Mouse (Mus musculus) embryo, embryonic 11 days (tissue): Measurements from ENCODE around the gene Bach2.

Experiments used
- DNase-seq: peaks from one replicate; pipeline ENCODE4 v3.0.0-alpha.2; 2015

Bach2 gene

DNA sequence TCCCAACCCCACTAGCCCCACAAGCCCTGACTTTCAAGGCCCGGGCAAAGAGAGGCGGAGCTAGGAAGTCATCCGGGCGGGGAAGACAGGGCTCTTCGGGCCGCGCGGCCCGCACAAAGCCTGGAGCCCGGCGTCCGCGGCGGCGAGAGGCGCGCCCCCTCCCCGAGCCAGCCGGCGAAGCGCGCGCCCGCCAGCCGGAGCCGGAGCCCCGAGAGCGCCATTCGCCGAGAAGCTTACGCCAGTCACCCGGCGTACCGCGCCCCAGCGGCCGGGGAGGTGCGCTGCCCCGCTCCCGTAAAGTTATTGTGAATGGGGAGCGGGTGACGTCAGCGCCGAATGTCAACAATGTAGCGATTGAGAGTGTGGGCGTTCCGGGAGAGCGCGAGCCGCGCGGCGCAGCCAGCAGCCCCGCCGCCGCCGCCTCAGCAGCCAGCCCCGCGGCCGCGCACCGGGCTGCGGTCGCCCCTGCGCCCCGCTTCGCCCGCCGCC, at the start of gene Bach2:
Bach2 (plus strand) TSS at position 439 of the 489 bp plus-strand sequence.
- DNase-seq: peak; percentile 96

DNA sequence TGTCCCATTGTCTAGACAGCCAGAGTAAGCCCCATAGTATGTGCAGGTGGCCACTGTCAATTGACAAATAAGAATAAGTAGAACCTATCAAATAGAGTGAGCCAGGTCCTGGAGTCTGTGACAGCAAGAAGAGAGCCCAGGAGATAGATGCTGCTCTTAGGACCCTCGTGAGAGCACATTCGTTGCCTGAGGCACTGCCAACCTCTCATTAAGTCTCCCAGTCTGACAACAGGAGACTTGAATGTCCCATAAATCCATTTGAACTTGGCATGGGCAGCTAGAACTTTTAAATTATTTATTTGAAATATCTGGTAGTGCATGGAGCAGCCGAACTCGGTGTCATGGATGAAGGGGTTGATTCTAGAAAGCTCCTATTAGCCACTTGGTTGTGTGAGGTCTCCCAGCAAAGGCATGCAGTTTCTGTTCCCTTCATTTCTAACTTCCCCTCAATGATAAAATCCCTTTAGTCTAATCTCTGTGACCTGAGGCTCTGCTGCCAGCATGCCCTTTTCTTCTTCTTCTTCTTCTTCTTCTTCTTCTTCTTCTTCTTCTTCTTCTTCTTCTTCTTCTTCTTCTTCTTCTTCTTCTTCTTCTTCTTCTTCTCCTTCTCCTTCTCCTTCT, 49.1 kb upstream of the Bach2 start:
- DNase-seq: no peak

DNA sequence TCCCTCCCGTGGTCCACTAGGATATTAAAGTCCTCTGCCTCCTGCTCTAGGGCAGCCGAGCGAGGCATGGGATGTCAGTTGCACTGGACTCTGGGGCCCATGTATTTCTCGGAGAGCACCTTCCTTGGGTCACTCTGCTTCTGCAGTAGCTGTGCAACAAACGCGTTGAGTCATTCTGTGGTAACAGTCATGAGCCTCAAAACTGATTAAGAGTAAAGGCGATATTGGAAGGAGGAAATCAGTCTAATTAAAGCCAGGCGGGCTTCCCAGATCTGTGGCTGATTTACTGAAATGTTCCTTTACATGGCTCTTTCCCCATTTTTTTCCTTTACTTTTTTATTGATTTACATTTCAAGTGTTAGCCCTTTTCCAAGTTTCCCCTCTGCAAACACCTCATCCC, 48.1 kb upstream of the Bach2 start:
- no peak for DNase-seq

DNA sequence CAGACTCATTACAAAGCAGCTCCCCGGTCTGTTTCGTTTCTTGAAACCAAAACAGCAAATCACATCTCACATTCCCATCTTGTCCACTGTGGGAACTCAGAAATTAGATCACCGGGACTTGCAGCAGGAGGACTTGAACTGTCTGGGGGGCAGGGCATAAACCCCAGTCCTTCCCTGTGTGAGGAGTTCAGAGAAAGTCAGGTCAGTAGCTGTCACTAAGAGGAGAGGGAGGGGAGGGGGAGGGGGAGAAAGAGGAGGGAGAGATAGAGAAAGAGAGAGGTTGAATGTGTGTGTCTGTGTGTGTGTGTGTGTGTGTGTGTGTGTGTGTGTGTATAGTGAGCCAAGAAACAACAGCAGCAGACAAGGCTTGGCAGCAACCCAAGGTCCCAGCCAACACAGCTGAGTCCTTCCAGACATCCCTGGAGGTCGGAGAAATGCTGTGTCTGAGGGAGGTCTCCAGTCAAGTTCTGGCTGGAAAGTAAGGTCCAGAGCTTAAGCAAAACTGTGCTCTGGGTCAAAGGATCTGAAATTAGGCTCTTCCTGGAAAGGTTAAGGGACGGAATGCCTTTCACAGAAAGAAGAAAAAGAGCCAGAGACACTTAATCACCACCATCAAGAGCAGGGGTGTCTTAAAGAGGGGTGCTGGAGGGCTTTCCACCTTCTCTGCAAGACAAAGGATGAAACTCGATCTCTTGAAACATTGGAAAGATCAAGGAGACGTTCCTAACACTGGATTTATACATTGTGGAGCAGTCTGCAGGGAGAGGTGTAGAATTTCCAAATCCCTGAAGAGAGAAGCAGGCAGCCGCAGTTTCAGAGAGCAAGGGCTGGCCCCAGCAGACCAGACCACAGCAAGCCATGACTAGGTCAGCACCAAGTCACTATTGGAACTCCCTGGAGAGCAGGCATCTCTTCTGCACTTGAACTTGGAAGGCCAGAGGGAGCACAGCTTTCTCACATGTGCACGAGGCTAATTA, 42.4 kb upstream of the Bach2 start:
- peak; percentile 59 for DNase-seq

DNA sequence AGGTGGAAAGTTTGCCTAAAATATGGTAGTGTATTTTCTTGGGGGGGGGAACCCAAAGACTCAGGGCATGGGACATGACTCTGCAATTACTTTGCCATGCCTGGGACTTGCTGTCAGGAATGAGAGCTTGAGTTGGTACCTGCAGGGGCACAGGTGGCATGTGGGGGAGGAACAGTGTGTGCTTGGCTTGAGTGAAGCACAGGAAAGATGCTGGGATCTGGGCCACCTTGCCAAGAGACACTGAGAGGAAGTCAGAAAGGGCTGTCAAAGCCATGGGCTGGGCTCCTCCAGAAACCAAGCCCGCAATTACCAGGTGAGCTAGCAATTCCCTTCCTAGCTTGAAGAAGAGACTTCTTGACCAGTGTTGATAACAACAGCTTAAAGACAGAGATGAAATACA, 40.6 kb upstream of the Bach2 start:
- DNase-seq: no peak

DNA sequence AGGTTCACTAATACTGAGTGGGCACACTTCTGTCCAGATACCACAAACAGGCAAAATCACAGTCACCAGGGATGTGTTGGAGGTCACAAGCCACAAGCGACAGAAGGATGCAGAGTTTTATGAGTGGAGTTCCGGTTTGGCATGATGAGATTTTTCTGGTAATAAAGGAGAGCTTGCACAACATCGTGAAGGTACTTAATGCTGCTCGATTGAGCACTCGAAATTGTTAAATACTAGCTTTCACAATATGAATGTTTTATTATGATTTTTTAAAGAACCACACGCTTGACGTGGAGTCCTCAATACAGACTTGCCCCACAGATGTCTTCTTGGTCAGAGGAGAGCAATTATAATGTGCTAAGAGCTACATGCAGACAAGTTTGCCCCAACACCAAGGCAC, 40.0 kb upstream of the Bach2 start:
- no peak for DNase-seq

DNA sequence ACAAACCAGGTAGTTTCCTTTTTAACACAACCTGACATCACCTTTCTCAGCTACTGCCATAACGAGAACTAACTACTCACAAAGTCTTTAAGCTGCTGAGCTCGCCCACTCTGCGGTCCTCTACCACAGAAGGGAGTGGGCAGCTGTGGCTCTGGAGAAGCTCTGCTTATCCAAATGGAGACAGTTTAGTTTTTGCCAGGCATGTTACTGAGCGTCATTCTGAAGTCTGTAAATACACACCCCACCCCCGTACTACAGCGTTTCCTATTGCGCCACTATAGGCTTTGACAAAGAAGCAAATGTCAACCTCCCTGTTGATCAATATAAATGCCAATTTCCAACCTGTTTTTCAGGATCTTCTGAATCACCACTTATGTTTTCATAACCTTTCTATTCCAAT, 39.4 kb upstream of the Bach2 start:
- no peak for DNase-seq

DNA sequence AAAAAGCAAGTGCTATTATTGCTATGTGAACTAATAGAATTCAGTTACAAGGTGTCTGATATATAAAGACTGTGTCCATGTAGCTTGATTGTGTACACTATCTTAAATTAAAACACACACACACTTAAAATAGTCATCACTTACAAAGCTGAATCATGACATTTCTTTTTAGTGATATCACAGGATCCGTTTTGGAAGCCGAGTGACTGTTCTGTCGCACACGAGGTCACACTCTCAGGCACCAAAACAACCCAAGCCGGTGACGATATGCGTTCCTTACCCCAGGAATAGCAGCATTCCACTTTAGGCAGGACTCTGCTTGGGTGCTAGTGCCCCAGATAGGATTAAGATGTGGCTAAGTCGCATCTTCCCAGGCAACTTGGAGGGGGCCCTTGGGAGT, 37.5 kb upstream of the Bach2 start:
- DNase-seq: no peak

DNA sequence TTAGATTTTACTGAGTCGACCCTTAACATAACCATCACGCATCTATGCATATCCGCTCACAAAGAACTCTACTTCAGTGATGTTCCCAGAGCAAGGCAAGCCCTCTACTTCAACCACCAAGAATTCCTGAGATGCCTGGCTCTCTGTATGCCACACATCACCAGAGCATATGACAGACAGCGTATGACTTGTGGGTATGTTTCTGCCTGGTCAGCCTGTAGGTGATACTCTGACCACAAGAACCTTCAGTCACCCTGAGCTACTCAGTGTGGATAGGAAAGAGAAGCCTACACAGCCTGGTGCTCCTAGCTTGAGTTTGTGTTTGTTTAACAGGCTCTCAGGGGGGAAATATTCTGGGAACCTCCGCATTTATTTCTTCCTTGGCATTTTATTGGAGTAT, 36.2 kb upstream of the Bach2 start:
- DNase-seq: no peak

DNA sequence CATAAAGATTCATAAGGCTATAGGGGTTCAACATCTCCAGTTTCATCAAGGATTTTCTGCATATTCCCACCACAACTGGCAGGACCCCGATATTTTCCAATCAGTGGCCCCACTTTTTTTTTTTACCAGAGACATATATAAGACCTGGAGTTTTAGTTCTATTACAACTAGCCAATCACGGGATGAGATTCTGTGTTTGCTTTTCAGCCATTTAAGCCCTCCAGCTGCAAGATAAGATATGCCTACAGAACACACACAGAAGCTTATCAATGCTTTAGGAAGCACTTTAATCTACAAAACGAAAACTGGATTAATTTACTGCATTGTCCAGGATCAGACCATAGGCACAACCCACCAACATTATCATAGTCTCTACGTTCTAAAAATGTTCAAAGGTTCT, 33.8 kb upstream of the Bach2 start:
- DNase-seq: no peak

DNA sequence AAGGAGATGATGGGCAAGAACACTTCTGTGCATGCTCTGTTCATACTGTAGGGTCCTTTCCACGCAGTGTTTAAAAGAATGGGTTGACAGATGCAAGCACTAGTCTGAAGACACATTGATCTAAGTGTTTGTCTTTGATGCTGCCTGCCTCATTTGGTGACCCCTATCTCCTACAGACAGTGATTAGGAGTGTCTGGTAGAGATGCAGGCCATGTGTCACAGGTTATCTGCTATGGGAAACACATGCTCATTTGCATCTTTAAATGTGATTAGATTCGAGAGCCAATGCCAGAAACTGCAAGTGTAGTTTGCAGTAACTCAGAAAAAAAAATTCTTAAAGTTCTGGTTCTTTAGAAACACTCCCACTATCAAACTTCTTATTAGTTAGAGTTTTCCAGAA, 32.8 kb upstream of the Bach2 start:
- DNase-seq: no peak

DNA sequence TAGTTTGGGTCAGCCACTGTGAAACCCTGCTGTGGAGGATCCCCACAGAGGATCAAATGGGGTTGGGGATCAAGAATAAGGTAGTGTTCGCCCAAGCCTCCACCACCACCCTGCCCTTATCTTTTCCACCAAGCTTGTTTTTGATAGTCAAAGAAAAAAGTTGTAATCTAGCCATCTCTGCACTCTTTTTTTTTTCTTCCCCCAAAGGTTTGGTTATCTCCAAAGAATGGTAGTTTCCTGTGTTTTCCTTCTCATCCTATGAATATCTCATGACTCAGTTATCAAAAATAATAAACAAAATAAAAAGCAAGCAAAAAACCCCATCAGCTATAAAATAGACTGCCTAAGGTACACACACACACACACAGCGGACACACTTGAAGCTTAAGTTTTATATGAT, 28.6 kb upstream of the Bach2 start:
- no peak for DNase-seq

DNA sequence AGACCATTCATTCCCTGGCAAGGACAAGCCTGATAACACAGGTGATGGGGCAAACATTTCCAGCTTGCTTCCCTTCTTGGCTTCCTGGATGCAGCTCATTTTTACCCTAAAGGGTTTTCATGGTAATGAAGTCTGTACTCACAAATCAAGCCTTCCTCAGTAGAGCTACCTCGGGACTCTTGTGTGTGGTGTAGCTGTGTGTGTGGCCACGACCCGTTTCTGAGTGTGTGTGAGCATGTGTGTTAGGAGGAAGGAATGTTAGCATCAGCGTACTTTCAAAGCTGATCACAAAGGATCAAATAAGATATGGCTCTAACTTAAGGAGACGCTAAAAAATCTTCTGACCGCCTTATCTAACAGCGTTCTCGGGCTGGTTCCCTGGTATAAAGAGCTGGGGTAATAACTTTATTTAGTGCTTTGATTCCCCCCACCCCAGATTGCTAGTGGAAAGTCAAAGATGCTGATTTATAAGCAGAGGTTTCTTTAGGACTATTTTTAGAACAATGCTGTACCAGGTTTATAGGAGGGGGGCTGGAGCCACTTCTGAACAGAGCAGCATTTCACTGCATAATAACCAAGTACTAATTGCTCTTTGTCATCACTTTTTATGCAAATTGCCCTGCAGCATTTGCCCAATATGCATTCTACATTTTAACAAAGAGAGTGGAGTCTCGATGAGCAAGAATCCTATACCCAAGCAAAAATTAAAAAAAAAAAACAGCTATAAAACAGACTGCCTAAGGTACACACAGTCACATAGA, 28.0 kb upstream of the Bach2 start:
- no peak for DNase-seq

DNA sequence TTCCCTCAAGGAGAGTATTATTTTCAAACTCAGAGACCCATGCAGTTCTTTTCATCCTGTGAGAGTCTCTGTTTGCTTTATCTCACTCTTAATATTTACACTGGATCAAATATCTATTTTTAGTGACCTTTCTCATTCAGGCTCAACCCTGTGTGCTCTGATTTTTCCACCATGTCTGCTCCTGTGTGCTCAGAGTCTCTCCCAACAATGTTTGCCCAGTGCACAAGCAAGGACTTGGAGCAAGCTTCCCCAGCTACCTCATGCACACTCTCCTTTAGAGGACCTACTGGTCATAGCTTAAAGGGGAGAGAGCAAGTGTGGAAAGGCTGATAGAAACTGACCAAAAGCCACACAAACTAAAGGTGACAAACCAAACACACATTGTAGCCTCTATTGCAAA, 26.0 kb upstream of the Bach2 start:
- DNase-seq: no peak

DNA sequence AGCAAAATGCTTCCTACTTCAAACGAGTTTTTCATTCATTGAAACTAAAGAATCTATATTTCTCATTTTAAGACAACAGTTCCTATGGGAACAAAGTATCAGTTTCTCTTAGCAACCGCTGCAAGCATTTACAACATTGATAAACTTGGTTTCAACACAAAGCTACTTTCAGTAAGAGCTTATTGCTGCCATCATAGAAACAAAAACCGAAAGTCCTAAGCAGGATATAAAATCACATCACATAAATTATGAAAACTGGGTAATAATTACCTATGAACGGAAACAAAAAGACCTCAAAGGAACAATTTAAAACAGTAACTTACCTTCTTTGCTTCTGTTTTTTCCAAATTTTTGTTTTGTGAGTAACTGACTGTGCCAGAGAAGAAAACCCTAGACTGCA, 22.1 kb upstream of the Bach2 start:
- DNase-seq: no peak

DNA sequence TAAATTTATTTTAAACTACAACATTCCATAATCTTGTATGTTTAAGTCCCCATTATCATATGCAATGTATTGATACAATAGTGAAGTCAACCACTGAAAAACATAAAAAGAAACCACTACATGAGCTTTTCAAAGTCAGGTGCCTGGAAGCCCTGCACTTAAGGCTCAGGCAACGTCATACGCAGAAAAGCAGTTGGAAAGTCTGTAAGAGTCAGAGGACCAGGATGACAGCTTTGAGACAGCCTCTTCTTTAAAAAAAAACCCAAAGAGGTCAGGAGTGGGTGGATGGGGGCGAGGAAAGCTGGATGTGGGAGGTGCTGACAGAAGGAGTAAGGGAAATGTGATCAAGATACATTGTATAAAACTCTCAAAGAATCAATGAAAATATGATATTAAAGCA, 21.6 kb upstream of the Bach2 start:
- no peak for DNase-seq

DNA sequence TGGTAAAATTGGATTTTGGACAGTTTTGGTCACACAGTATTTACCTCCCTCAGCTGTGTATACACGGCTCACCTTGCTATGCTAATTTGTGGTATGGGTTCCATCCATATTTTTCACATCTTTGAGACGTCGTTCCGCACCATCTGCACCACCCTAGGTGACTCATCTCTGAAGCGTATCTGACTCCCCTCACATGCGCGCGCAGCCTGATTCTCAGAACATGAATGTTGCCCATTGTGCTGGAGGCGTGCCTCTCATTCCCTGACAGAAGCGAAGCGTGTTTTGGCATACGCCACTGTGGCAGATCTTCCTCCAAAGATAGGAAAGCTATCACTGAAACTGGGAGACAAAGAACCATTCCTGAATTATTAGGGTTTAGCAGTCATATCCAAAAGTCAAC, 21.0 kb upstream of the Bach2 start:
- DNase-seq: no peak

DNA sequence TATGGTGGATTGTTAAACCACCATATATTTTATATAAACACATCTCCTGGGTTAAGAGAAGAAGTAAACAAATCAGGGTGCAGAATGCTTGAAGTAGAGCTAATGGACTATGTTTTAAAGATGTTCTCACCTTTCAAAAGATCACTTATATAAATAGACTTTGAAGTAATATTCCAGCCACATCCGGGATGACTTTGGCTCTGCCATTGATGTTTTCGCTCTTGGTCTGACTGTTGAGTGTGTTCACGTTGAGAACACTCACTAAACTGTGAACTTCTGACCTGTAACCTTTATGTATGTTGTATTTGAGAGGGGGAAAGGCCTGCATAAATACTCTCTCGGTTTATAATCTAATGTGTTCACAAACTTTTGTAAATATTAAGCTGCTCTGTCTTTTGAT, 20.2 kb upstream of the Bach2 start:
- DNase-seq: no peak

DNA sequence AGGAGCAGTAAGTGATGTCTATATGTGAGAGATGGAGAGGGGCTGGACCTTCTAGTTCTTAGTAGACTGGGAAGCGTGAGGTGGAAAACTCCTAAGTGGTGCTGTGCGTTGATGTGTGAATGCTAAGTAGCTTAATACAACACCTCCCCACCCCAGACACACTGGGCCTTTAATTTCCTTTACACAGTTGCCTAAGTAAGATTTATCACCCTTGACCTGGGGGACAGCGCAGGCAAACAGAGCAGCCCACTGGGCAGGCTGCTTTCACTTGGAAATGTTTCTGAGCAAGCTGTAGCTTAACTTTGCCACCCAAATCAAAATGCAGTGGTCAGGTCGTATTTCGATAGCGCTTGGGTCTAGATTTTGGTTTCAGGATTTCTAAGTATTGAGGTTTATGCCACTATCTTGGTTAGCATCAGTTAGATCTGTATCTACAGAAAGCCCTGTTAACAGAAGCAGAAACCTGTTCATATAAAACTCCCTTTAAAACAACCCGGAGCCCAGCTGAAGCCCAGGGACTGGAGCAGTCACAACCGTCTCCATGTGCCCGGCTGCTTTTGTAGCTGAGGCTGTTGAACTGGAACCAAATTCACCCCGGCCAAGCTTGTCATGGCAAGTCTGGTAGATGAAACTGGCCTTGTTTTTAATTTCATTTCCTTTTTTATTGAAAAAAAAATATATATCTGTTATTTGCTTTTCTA, 19.0 kb upstream of the Bach2 start:
- DNase-seq: peak; percentile 61

DNA sequence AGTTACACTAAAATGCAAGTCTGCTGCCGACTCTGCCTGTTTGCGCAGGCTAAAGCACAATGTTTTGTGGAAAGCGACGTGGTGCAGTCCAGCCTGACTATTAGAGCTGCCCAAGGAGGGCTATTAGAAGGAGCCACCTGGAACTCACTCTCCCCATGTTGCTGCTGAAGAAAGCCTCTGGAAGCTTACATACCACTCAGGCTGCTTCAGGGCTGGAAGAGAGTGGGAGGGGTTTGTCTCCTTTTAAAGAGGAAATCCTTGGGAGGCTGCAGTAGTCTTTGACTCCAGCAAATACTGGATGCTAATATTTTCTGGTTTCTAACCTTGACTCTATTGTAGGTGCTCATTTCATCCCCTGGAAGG, 18.5 kb upstream of the Bach2 start:
- DNase-seq: peak; percentile 41

DNA sequence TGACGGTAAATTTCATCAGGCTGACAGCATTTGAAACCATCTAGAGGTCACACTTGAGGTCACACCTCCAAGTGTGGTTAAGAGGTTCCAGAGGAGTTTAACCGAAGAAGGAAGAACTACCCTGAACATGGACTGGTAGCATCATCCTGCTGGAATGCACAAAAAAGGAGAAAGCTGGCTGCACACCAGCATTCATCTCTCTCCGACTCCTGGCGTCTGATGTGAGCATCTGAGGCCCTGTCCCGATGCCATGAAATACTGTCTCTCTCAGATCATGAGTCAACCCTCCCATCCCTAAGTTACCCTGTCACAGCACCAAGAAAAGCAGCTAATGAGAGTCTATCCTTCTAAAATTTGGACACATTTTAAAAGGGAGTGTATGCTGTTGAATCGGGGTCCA, 17.6 kb upstream of the Bach2 start:
- no peak for DNase-seq

DNA sequence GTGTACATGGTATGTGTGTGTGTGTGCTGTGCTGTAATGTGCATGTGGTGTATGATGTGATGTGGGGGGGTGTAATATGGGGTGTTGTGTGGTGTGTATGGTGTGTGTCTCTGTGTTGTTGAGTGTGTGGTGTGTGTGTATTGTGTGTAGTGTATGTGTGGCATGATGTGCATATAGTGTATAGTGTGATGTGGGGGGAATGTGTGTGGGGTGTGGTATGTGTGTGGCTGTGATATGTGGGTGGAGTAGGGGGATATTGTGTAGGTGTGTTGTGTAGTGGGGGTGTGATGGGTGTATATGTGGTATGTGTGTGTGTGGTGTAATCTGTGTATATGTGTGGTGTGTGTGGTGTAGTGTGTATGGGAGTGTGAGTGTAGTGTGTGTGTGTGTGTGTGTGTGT, 15.0 kb upstream of the Bach2 start:
- DNase-seq: no peak

DNA sequence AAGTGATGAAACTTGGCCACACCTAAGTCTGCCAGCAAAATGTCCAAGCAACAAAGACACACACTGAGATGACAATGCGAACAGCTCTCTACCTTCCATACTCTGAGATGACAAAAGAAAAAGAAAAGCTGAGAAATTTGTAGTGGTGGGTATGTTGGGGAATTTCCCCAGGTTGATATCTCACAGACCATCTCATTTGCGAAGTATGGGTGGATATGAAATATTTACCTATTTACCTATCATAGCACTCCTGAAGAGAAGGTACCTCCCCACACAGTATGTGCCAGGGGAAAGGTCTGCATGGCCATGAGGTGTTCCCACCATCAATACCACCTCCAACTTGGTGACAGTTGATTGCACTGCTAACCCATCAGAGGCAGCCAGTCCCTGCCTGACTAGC, 13.4 kb upstream of the Bach2 start:
- DNase-seq: no peak
